Mouse (Mus musculus) neural tube, embryonic 13.5 days (tissue): ENCODE results near the gene Fkbp6. TPM values are rescaled to one million over a fixed set of nuclear protein-coding genes. Genes with fewer than 3 reads are reported as not detected.

Source experiments
- ATAC-seq: fragments of 200-750 bp; cut with Nextera tagmentation; 2 replicates; pipeline ENCODE4 v1.8.0; 2017; ENCODE audit warnings: low read depth, mild to moderate bottlenecking, moderate TSS enrichment, moderate library complexity
- H3K27ac ChIP-seq: fragments of 300-500 bp; sonication (generic); replicated peaks from 2 replicates; pipeline ENCODE4 v1.5.1; 2015; ENCODE audit warnings: moderate library complexity, mild to moderate bottlenecking, inconsistent platforms
- H3K27me3 ChIP-seq: fragments of 300-500 bp; sonication (generic); 2 replicates; pipeline ENCODE4 v1.6.1; 2015; ENCODE audit warnings: mild to moderate bottlenecking, inconsistent platforms
- H3K36me3 ChIP-seq: fragments of 300-500 bp; sonication (generic); 2 replicates; pipeline ENCODE4 v1.6.1; 2015; ENCODE audit warnings: mild to moderate bottlenecking, inconsistent platforms
- H3K4me1 ChIP-seq: fragments of 300-500 bp; sonication (generic); replicated peaks from 2 replicates; pipeline ENCODE4 v1.6.1; 2015; ENCODE audit warnings: inconsistent platforms
- H3K4me2 ChIP-seq: fragments of 300-500 bp; sonication (generic); 2 replicates; pipeline ENCODE4 v1.6.1; 2015; ENCODE audit warnings: inconsistent platforms, mild to moderate bottlenecking, moderate library complexity
- H3K4me3 ChIP-seq: fragments of 300-500 bp; sonication (generic); 2 replicates; pipeline ENCODE4 v1.5.1; 2015; ENCODE audit warnings: mild to moderate bottlenecking, inconsistent platforms
- H3K9ac ChIP-seq: fragments of 300-500 bp; sonication (generic); 2 replicates; pipeline ENCODE4 v1.6.1; 2015; ENCODE audit warnings: moderate library complexity, mild to moderate bottlenecking, inconsistent platforms
- H3K9me3 ChIP-seq: fragments of 300-500 bp; sonication (generic); 2 replicates; pipeline ENCODE4 v1.6.1; 2016; ENCODE audit warnings: inconsistent platforms
- WGBS: fragments of 180-500 bp; shearing (Covaris S2); methylation state at CpG from one replicate; pipeline ENCODE4 v1.1.7; 2015; 5-methylcytosine and 5-hydroxymethylcytosine counted together
- microRNA-seq: library from miRNA; unstranded; fragments of <30 nt; microRNA quantifications from one replicate; pipeline ENCODE4, GENCODE M21; 2016
- polyA plus RNA-seq: library from polyadenylated mRNA; unstranded; fragments of >200 nt; fragmentation: Nextera tagmentation; extraction: Ambion mirVana; gene quantifications from 2 replicates; pipeline ENCODE4 v1.2.1, GENCODE M21; 2015

Gene Fkbp6
- polyA plus RNA-seq, 1 experiment from 2014 or later = 0.15 TPM

- Histone ChIP-seq H3K4me3 (peak overlapping the region; percentile 62), H3K9ac (0 out of 2 replicates have a peak overlapping the region, but pooled peaks have one; percentile 41), H3K36me3 (peaks cover 51% of the 10 kb centered on the region), H3K4me2 (peak overlapping the region; percentile 96), H3K4me1 (peaks cover 53% of the 10 kb centered on the region), H3K9me3 (no peaks in the 10 kb centered on the region), H3K27ac (no peak overlapping the region), H3K27me3 (peaks cover 15% of the 10 kb centered on the region)
- ATAC-seq = no peak
- 78% methylated on average over 9 of the region's 9 CpGs for WGBS
Measured at GRCm38 (mm10) chr5:135247337-135247736, 102.5 kb downstream of the Fkbp6 start.

DNA sequence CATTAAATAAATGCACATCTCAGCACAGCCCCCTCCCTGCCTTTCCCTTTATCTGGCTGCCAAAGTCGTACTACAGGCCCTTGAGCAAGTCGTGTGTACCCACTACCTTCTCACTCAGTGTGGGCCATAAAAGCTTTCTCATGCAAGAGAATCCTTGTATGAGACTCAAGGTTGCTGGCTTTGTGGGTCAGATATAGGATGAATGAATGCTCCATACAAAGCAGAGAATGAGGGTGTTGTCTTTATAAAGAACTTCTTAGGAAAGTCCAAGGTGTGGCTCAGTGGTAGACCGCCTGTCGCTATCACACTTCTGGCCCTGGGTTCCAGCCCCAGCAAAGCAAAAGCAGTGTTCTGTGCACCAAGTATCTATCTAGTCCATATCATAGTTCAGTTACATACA is 103.3 kb downstream of the Fkbp6 start:
- H3K4me3 ChIP-seq = no peak overlapping the region
- no peak overlapping the region for H3K27ac ChIP-seq
- no peaks in the 10 kb centered on the region for H3K9me3 ChIP-seq
- H3K36me3 ChIP-seq = peaks cover 59% of the 10 kb centered on the region
- peak overlapping the region; percentile 96; the same call in 1 of the 2 replicates for H3K4me2 ChIP-seq
- no peak overlapping the region for H3K9ac ChIP-seq
- peaks cover 15% of the 10 kb centered on the region for H3K27me3 ChIP-seq
- 66% methylated on average over 4 of the region's 4 CpGs for WGBS
- peaks cover 46% of the 10 kb centered on the region for H3K4me1 ChIP-seq
- no peak for ATAC-seq

GRCm38 (mm10) chr5:135243166-135243565 is 106.7 kb downstream of the Fkbp6 start:
- Histone ChIP-seq H3K27me3 (no peaks in the 10 kb centered on the region), H3K4me2 (no peak overlapping the region), H3K36me3 (peaks cover 93% of the 10 kb centered on the region), H3K4me1 (peaks cover 16% of the 10 kb centered on the region), H3K9ac (no peak overlapping the region), H3K4me3 (no peak overlapping the region), H3K27ac (no peak overlapping the region), H3K9me3 (no peaks in the 10 kb centered on the region)
- 89% methylated on average over 1 of the region's 1 CpGs for WGBS
- no peak for ATAC-seq

DNA sequence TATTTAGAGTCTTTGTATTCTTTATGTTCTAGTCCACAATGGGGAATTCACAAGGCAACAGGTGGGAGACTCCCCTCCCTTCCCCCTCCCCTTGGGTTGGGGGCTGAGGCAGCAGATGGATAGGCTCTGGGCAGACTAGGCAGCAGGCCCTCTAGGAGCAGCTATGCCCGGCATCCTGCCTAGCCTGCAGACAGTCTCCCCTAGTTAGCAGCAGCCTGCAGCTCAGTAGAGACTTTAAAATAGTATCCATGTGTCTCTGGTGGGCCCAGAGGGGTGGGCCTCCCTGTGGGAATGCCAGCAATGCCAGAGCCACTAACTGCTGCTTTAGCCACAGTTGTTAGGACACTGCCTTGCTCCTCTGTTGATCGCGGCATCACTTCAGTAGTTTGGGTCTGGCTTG is 107.2 kb downstream of the Fkbp6 start:
- H3K4me1 ChIP-seq = peaks cover 13% of the 10 kb centered on the region
- H3K4me2 ChIP-seq = no peak overlapping the region
- peaks cover 99% of the 10 kb centered on the region for H3K36me3 ChIP-seq

GRCm38 (mm10) chr5:135242136-135242535 is 107.7 kb downstream of the Fkbp6 start:
- no peaks in the 10 kb centered on the region for H3K9me3 ChIP-seq

More for the DNA sequence above, 107.2 kb downstream of the Fkbp6 start:
- H3K27me3 ChIP-seq = no peaks in the 10 kb centered on the region
- no peak for ATAC-seq
- no peak overlapping the region for H3K4me3 ChIP-seq
- 85% methylated on average over 3 of the region's 3 CpGs for WGBS
- no peak overlapping the region for H3K9ac ChIP-seq
- no peak overlapping the region for H3K27ac ChIP-seq
- no peaks in the 10 kb centered on the region for H3K9me3 ChIP-seq

More at GRCm38 (mm10) chr5:135242136-135242535, 107.7 kb downstream of the Fkbp6 start:
- Histone ChIP-seq H3K9ac (no peak overlapping the region), H3K36me3 (peaks cover 99% of the 10 kb centered on the region), H3K4me1 (peaks cover 10% of the 10 kb centered on the region), H3K27ac (no peak overlapping the region), H3K4me3 (no peak overlapping the region), H3K27me3 (no peaks in the 10 kb centered on the region), H3K4me2 (no peak overlapping the region)
- ATAC-seq = no peak
- 76% methylated on average over 12 of the region's 12 CpGs for WGBS

Small RNAs within 50 kb of the gene (microRNA-seq; reads per million reads assigned to microRNA genes)
- gene Mir7033 = not detected

Other genes starting within 250 kb of the Fkbp6 start
- 15.9 and 18.5 TPM in 2 replicates for gene Tbl2, start 200.4 kb downstream of the Fkbp6 start, polyA plus RNA-seq
- gene Bcl7b, start 181.8 kb downstream of the Fkbp6 start, polyA plus RNA-seq = 49.2 and 50.0 TPM in 2 replicates
- gene Baz1b, start 162.8 kb downstream of the Fkbp6 start, polyA plus RNA-seq = 32.0 and 35.9 TPM in 2 replicates
- gene Fzd9, start 98.8 kb downstream of the Fkbp6 start, polyA plus RNA-seq = 11.6 and 12.1 TPM in 2 replicates
- not detected in 2 replicates for gene Trim50, start 3.3 kb upstream of the Fkbp6 start, polyA plus RNA-seq
- gene Nsun5, start 19.9 kb upstream of the Fkbp6 start, polyA plus RNA-seq = 27.2 and 31.9 TPM in 2 replicates
- 10.8 and 13.0 TPM in 2 replicates for gene Pom121, start 44.5 kb upstream of the Fkbp6 start, polyA plus RNA-seq
- gene Hip1, start 195.1 kb upstream of the Fkbp6 start, polyA plus RNA-seq = 48.3 and 48.6 TPM in 2 replicates
- not detected in 2 replicates for gene Ccl26, start 213.5 kb upstream of the Fkbp6 start, polyA plus RNA-seq
- gene Ccl24, start 223.0 kb upstream of the Fkbp6 start, polyA plus RNA-seq = 3.1 and 3.4 TPM in 2 replicates